Mouse (Mus musculus) intestine, postnatal 0 days (tissue): ENCODE measurements at regions not wholly inside any gene's neighbourhood (a gene's known extent, or its start where the extent isn't known, plus 50 kb on each side); places are given as distances from the start of the nearest gene placed in this dataset.

Experiments used
- ATAC-seq: fragments of 200-750 bp; cut with Nextera tagmentation; 2 replicates; pipeline ENCODE4 v1.8.0; 2017; ENCODE audit warnings: mild to moderate bottlenecking, moderate TSS enrichment, moderate library complexity
- H3K27ac ChIP-seq: fragments of 300-500 bp; sonication (generic); 2 replicates; pipeline ENCODE4 v1.5.1; 2014; ENCODE audit warnings: mild to moderate bottlenecking, low read depth, low read length, moderate library complexity
- H3K27me3 ChIP-seq: fragments of 300-500 bp; sonication (generic); replicated peaks from 2 replicates; pipeline ENCODE4 v1.6.1; 2014; ENCODE audit warnings: low read length, mixed read lengths; ENCODE audit not compliant: control insufficient read depth, insufficient read depth
- H3K36me3 ChIP-seq: fragments of 300-500 bp; sonication (generic); 2 replicates; pipeline ENCODE4 v1.6.1; 2014; ENCODE audit warnings: mild to moderate bottlenecking, moderate library complexity; ENCODE audit not compliant: control insufficient read depth, insufficient read depth
- H3K4me1 ChIP-seq: fragments of 300-500 bp; sonication (generic); replicated peaks from 2 replicates; pipeline ENCODE4 v1.6.1; 2014; ENCODE audit warnings: antibody characterized with exemption, low read length, mixed read lengths; ENCODE audit not compliant: control insufficient read depth, insufficient read depth
- H3K4me2 ChIP-seq: fragments of 300-500 bp; sonication (generic); replicated peaks from 2 replicates; pipeline ENCODE4 v1.6.1; 2014; ENCODE audit warnings: low read depth, mild to moderate bottlenecking, moderate library complexity
- H3K4me3 ChIP-seq: fragments of 300-500 bp; sonication (generic); 2 replicates; pipeline ENCODE4 v1.5.1; 2014; ENCODE audit warnings: low read depth, low read length
- H3K9ac ChIP-seq: fragments of 300-500 bp; sonication (generic); 2 replicates; pipeline ENCODE4 v1.6.1; 2014; ENCODE audit warnings: mild to moderate bottlenecking, low read depth, low read length
- H3K9me3 ChIP-seq: fragments of 300-500 bp; sonication (generic); 2 replicates; pipeline ENCODE4 v1.6.1; 2016; ENCODE audit warnings: mixed run types; ENCODE audit not compliant: control insufficient read depth
- CTCF ChIP-seq: sonication (generic); IDR thresholded peaks from 2 replicates; pipeline ENCODE4 v1.5.1; 2016; ENCODE audit warnings: low read depth, mild to moderate bottlenecking, control low read depth, antibody characterized with exemption, moderate library complexity
- WGBS: fragments of 180-500 bp; shearing (Covaris S2); extraction: QIAGEN DNeasy Blood & Tissue Kit; methylation state at CpG from one replicate; pipeline ENCODE4 v1.1.7; 2014; 5-methylcytosine and 5-hydroxymethylcytosine counted together

- ATAC-seq: no peak
- Histone ChIP-seq H3K4me3 (no peak overlapping the region), H3K4me1 (no peaks in the 10 kb centered on the region), H3K27me3 (no peaks in the 10 kb centered on the region), H3K9me3 (no peaks in the 10 kb centered on the region), H3K27ac (no peak overlapping the region), H3K4me2 (no peak overlapping the region), H3K9ac (no peak overlapping the region), H3K36me3 (no peaks in the 10 kb centered on the region)
- TF ChIP-seq CTCF: no peak
- WGBS: 85% methylated on average over 2 of the region's 2 CpGs
These were observed 391.2 kb downstream of the H2al1j start for GRCm38 (mm10) chrX:11718778-11719177.

DNA sequence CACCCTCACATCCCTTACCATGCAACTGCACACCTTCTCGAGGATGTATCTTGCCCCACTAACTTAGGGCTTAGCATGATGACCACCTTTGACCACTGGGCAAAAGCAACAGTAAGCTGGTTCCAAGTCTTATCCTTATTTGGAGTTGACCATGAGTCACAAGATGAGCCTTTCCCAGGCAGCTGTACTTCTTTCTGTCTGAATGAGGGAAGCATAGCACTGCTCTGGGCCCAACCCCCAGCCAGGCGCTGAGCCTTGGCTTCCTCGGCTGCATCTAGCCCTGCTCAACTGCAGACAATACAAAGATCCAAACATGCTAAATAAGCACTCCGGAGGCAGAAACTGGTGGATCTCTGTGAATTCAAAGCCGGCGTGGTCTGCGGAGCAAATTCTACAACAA, 392.9 kb downstream of the H2al1j start:
- H3K27me3 ChIP-seq: no peaks in the 10 kb centered on the region
- no peak for TF ChIP-seq CTCF
- no peaks in the 10 kb centered on the region for H3K4me1 ChIP-seq
- no peak overlapping the region for H3K9ac ChIP-seq
- no peaks in the 10 kb centered on the region for H3K36me3 ChIP-seq
- no peak overlapping the region for H3K4me2 ChIP-seq
- 69% methylated on average over 7 of the region's 7 CpGs for WGBS
- H3K27ac ChIP-seq: no peak overlapping the region
- H3K4me3 ChIP-seq: no peak overlapping the region
- no peaks in the 10 kb centered on the region for H3K9me3 ChIP-seq
- ATAC-seq: no peak

- WGBS: 73% methylated on average over 4 of the region's 4 CpGs
- Histone ChIP-seq H3K27ac (no peak overlapping the region), H3K36me3 (no peaks in the 10 kb centered on the region), H3K9ac (no peak overlapping the region), H3K4me2 (no peak overlapping the region), H3K4me1 (no peaks in the 10 kb centered on the region), H3K27me3 (no peaks in the 10 kb centered on the region), H3K4me3 (no peak overlapping the region), H3K9me3 (no peaks in the 10 kb centered on the region)
- no peak for TF ChIP-seq CTCF
- no peak for ATAC-seq
These were observed 395.1 kb downstream of the H2al1j start for GRCm38 (mm10) chrX:11722730-11723129.

- ATAC-seq: no peak
- 60% methylated on average over 8 of the region's 8 CpGs for WGBS
- no peak overlapping the region for H3K4me2 ChIP-seq
These were observed 397.1 kb downstream of the H2al1j start for GRCm38 (mm10) chrX:11724718-11725117.

GRCm38 (mm10) chrX:11726524-11727231, 399.1 kb downstream of the H2al1j start:
- no peaks in the 10 kb centered on the region for H3K4me1 ChIP-seq
- no peaks in the 10 kb centered on the region for H3K9me3 ChIP-seq
- no peak for ATAC-seq
- H3K4me3 ChIP-seq: no peak overlapping the region
- no peak for TF ChIP-seq CTCF
- no peak overlapping the region for H3K9ac ChIP-seq
- WGBS: 50% methylated on average over 8 of the region's 8 CpGs
- H3K4me2 ChIP-seq: no peak overlapping the region
- H3K27me3 ChIP-seq: no peaks in the 10 kb centered on the region
- no peak overlapping the region for H3K27ac ChIP-seq
- no peaks in the 10 kb centered on the region for H3K36me3 ChIP-seq

More at GRCm38 (mm10) chrX:11724718-11725117, 397.1 kb downstream of the H2al1j start:
- Histone ChIP-seq H3K9ac (no peak overlapping the region), H3K4me3 (no peak overlapping the region), H3K4me1 (no peaks in the 10 kb centered on the region), H3K27ac (no peak overlapping the region), H3K9me3 (no peaks in the 10 kb centered on the region), H3K27me3 (no peaks in the 10 kb centered on the region), H3K36me3 (no peaks in the 10 kb centered on the region)
- TF ChIP-seq CTCF: no peak

DNA sequence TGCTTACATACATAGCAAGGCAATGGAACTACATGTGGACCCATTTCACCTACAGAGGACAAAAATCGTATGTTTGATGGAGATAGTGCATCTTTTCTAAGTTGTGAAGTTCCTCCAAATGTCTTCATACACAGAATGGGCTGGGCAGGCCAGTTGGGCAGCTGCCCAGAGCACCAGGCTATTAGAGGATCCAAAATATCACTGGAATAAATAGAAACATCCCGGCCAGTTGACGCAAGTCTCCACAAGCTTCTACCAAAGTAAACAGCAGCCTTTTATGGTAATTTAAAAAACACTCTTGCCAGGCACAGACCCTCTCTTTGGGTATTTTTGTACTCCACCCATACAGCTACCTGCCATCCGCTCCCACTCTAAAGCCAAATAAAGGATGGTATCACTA, 400.9 kb downstream of the H2al1j start:
- no peak for ATAC-seq
- Histone ChIP-seq H3K27ac (no peak overlapping the region), H3K4me3 (no peak overlapping the region), H3K4me1 (no peaks in the 10 kb centered on the region), H3K9me3 (no peaks in the 10 kb centered on the region), H3K27me3 (no peaks in the 10 kb centered on the region), H3K9ac (no peak overlapping the region), H3K36me3 (no peaks in the 10 kb centered on the region), H3K4me2 (no peak overlapping the region)
- no peak for TF ChIP-seq CTCF
- 72% methylated on average over 4 of the region's 4 CpGs for WGBS
